Mouse (Mus musculus) urinary bladder, adult 2 months (tissue): ENCODE results near the gene Hbq1b. TPM values are rescaled to one million over a fixed set of nuclear protein-coding genes. Genes with fewer than 3 reads are reported as not detected.
"Not testable (repeated sequence)": the region's sequence is repeated elsewhere in the genome, so short reads cannot be mapped to it uniquely, and the experiment has no call there.

Source experiments
- DNase-seq: peaks from one replicate; pipeline ENCODE4 v3.0.0; 2022; ENCODE audit warnings: low spot score
- polyA plus RNA-seq: library from polyadenylated mRNA; depleted of rRNA; stranded (reverse); fragments of >200 nt; gene quantifications from 2 replicates; pipeline ENCODE4 v1.2.3, GENCODE M21; 2012

Gene Hbq1b
- polyA plus RNA-seq, 1 experiment: not detected

- DNase-seq: peak; percentile 97
Observed at GRCm38 (mm10) chr11:32267188-32267884, 19.4 kb upstream of the Hbq1b start, which contains the start of gene Nprl3. TSS of gene Nprl3 (minus strand) at chr11:32267707.

- DNase-seq: no peak
Observed at GRCm38 (mm10) chr11:32267964-32268363, 18.8 kb upstream of the Hbq1b start.

- DNase-seq: no peak
Observed at GRCm38 (mm10) chr11:32268952-32269351, 17.8 kb upstream of the Hbq1b start.

GRCm38 (mm10) chr11:32271178-32271577 is 15.6 kb upstream of the Hbq1b start:
- no peak for DNase-seq

- no peak for DNase-seq
Observed at GRCm38 (mm10) chr11:32276347-32276746, 10.4 kb upstream of the Hbq1b start, which contains the start of gene Hba-x. TSS of gene Hba-x (plus strand) at chr11:32276400.

- DNase-seq: no peak
Observed at GRCm38 (mm10) chr11:32277736-32278457, 8.9 kb upstream of the Hbq1b start.

- no peak for DNase-seq
Observed at GRCm38 (mm10) chr11:32278458-32278957, 8.3 kb upstream of the Hbq1b start.

GRCm38 (mm10) chr11:32280646-32281045 is 6.1 kb upstream of the Hbq1b start:
- no peak for DNase-seq

GRCm38 (mm10) chr11:32281416-32282144 is 5.2 kb upstream of the Hbq1b start:
- no peak for DNase-seq

GRCm38 (mm10) chr11:32283091-32283777 is 3.5 kb upstream of the Hbq1b start, which contains the start of gene Hba-a1:
TSS of gene Hba-a1 (plus strand) at chr11:32283511.
- DNase-seq: not testable (repeated sequence)

GRCm38 (mm10) chr11:32284582-32284981 is 2.2 kb upstream of the Hbq1b start:
- not testable (repeated sequence) for DNase-seq

- DNase-seq: no peak
Observed at GRCm38 (mm10) chr11:32285031-32285775, 1.6 kb upstream of the Hbq1b start.

GRCm38 (mm10) chr11:32285887-32286286 is 878 bp upstream of the Hbq1b start:
- DNase-seq: not testable (repeated sequence)

GRCm38 (mm10) chr11:32287493-32287825 is 694 bp downstream of the Hbq1b start:
- DNase-seq: no peak

GRCm38 (mm10) chr11:32292819-32293218 is 6.1 kb downstream of the Hbq1b start:
- not testable (repeated sequence) for DNase-seq

GRCm38 (mm10) chr11:32293479-32293878 is 6.7 kb downstream of the Hbq1b start:
- not testable (repeated sequence) for DNase-seq

- DNase-seq: not testable (repeated sequence)
Observed at GRCm38 (mm10) chr11:32296203-32296602, 9.4 kb downstream of the Hbq1b start, which contains the start of gene Hba-a2. TSS of gene Hba-a2 (plus strand) at chr11:32296489.

- not testable (repeated sequence) for DNase-seq
Observed at GRCm38 (mm10) chr11:32297417-32297816, 10.7 kb downstream of the Hbq1b start.

- no peak for DNase-seq
Observed at GRCm38 (mm10) chr11:32297866-32298531, 11.2 kb downstream of the Hbq1b start.

- no peak for DNase-seq
Observed at GRCm38 (mm10) chr11:32298532-32298918, 11.8 kb downstream of the Hbq1b start.
